Comparison of ENCODE assay signal across 26 mouse cellular contexts in genomic region chr8:92893870-92894269, GRCm38 (mm10). TPM values are rescaled to one million over a fixed set of nuclear protein-coding genes. Genes with fewer than 3 reads are reported as not detected.
DNase-seq lines count a peak whose midpoint lies in the region; ATAC-seq and TF ChIP-seq lines count a peak whose summit lies in the region.
"Had no signal": no experiment of that assay in that cellular context is flagged by ENCODE, and none has a peak within 500 bp of the region (broad histone marks: within the 10 kb centered on the region; RNA-seq: fewer than 3 reads in every experiment).

No protein-coding gene starts in this region.

- 45% methylated on average over 2 of the region's 2 CpGs for WGBS in embryonic facial prominence, embryonic 11.5 days
- 62% methylated on average over 2 of the region's 2 CpGs for WGBS in embryonic facial prominence, embryonic 10.5 days
- 44% methylated on average over 2 of the region's 2 CpGs for WGBS in embryonic facial prominence, embryonic 14.5 days
- 29% methylated on average over 2 of the region's 2 CpGs for WGBS in stomach, postnatal 0 days

- TF ChIP-seq CTCF in stomach, postnatal 0 days (IDR thresholded peaks at IDR 0.05; ENCODE audit: low read depth) = no peak

- ATAC-seq in embryonic facial prominence, embryonic 11.5 days (replicated peaks; ENCODE audit: insufficient number of reproducible peaks, low FRiP score, low TSS enrichment, low read depth) = no peak
- peak; percentile 47; the same call in 1 of the 2 replicates for ATAC-seq in embryonic facial prominence, embryonic 14.5 days (ENCODE audit: low read depth)
- peak; percentile 79 for ATAC-seq in stomach, postnatal 0 days (ENCODE audit: low FRiP score, low TSS enrichment)
- ATAC-seq: activated CD4-positive, CD25-positive, alpha-beta regulatory T cell, adult 4 months; CD4-positive, CD25-positive, alpha-beta regulatory T cell, adult 4 months; forebrain, embryonic 14.5 days; forebrain, embryonic 16.5 days; Patski had no signal

- no peaks in the 10 kb centered on the region for H3K9me3 ChIP-seq in embryonic facial prominence, embryonic 11.5 days (replicated peaks; ENCODE audit: control insufficient read depth, low read length)
- H3K9me3 ChIP-seq in embryonic facial prominence, embryonic 10.5 days = no peaks in the 10 kb centered on the region
- no peaks in the 10 kb centered on the region for H3K9me3 ChIP-seq in embryonic facial prominence, embryonic 14.5 days (ENCODE audit: control insufficient read depth, low read length)
- no peaks in the 10 kb centered on the region for H3K9me3 ChIP-seq in stomach, postnatal 0 days (ENCODE audit: control insufficient read depth, low read length)
- H3K9me3 ChIP-seq: embryonic facial prominence, embryonic 12.5 days; embryonic facial prominence, embryonic 15.5 days; forebrain, embryonic 10.5 days; forebrain, embryonic 12.5 days had no signal

- no peak overlapping the region for H3K9ac ChIP-seq in embryonic facial prominence, embryonic 11.5 days (replicated peaks; ENCODE audit: low read length)
- H3K9ac ChIP-seq in embryonic facial prominence, embryonic 14.5 days (ENCODE audit: low read depth, low read length) = no peak overlapping the region
- H3K9ac ChIP-seq in stomach, postnatal 0 days (ENCODE audit: low read length) = no peak overlapping the region
- H3K9ac ChIP-seq: embryonic facial prominence, embryonic 12.5 days; embryonic facial prominence, embryonic 15.5 days; forebrain, embryonic 12.5 days had no signal

- no peak overlapping the region for H3K4me3 ChIP-seq in embryonic facial prominence, embryonic 11.5 days (ENCODE audit: low read depth, low read length)
- H3K4me3 ChIP-seq in embryonic facial prominence, embryonic 10.5 days = no peak overlapping the region
- H3K4me3 ChIP-seq in embryonic facial prominence, embryonic 14.5 days (ENCODE audit: low read depth, low read length) = no peak overlapping the region
- H3K4me3 ChIP-seq in stomach, postnatal 0 days (ENCODE audit: low read depth, low read length) = no peak overlapping the region
- H3K4me3 ChIP-seq: embryonic facial prominence, embryonic 12.5 days; embryonic facial prominence, embryonic 15.5 days; erythroblast, embryonic 14.5 days; forebrain, embryonic 10.5 days; forebrain, embryonic 12.5 days had no signal

- no peak overlapping the region for H3K27ac ChIP-seq in embryonic facial prominence, embryonic 11.5 days (replicated peaks; ENCODE audit: low read depth, low read length)
- H3K27ac ChIP-seq in embryonic facial prominence, embryonic 10.5 days (replicated peaks) = no peak overlapping the region
- H3K27ac ChIP-seq in embryonic facial prominence, embryonic 14.5 days (replicated peaks; ENCODE audit: low read depth, low read length) = no peak overlapping the region
- H3K27ac ChIP-seq in stomach, postnatal 0 days (replicated peaks) = no peak overlapping the region
- H3K27ac ChIP-seq: embryonic facial prominence, embryonic 12.5 days; embryonic facial prominence, embryonic 15.5 days; forebrain, embryonic 10.5 days; forebrain, embryonic 12.5 days had no signal

- DNase-seq in embryonic facial prominence, embryonic 11.5 days (ENCODE audit: low spot score) = peak; percentile 11
- DNase-seq in embryonic facial prominence, embryonic 10.5 days (ENCODE audit: low spot score) = no peak
- DNase-seq in embryonic facial prominence, embryonic 14.5 days (ENCODE audit: low spot score) = no peak
- peak; percentile 22 for DNase-seq in stomach, postnatal 0 days (ENCODE audit: low spot score)
- no peak for DNase-seq in layer of hippocampus, postnatal 14 days (ENCODE audit: low spot score in 2 of 2)
- DNase-seq: adrenal gland, adult 8-10 months; adrenal gland, postnatal 14 days; adrenal gland, postnatal 36 days; B cell, adult 2 months; cerebellum, adult 11-12 months; cerebellum, adult 2 months; cerebellum, adult 9-10 months; cerebellum, postnatal 10 days; cerebellum, postnatal 25 days had no signal

- no peaks in the 10 kb centered on the region for H3K4me1 ChIP-seq in embryonic facial prominence, embryonic 11.5 days (ENCODE audit: control insufficient read depth, insufficient read depth, low read length)
- peaks cover 9% of the 10 kb centered on the region for H3K4me1 ChIP-seq in embryonic facial prominence, embryonic 10.5 days
- H3K4me1 ChIP-seq in embryonic facial prominence, embryonic 14.5 days (ENCODE audit: control insufficient read depth, insufficient read depth, low read length) = no peaks in the 10 kb centered on the region
- H3K4me1 ChIP-seq in stomach, postnatal 0 days (replicated peaks; ENCODE audit: control insufficient read depth, insufficient read depth) = no peaks in the 10 kb centered on the region
- H3K4me1 ChIP-seq: embryonic facial prominence, embryonic 12.5 days; embryonic facial prominence, embryonic 15.5 days; forebrain, embryonic 10.5 days; forebrain, embryonic 12.5 days had no signal

- no peak overlapping the region for H3K4me2 ChIP-seq in embryonic facial prominence, embryonic 11.5 days (ENCODE audit: low read depth, low read length)
- H3K4me2 ChIP-seq in embryonic facial prominence, embryonic 14.5 days (ENCODE audit: low read depth, low read length) = no peak overlapping the region
- H3K4me2 ChIP-seq in stomach, postnatal 0 days (replicated peaks; ENCODE audit: low read depth) = no peak overlapping the region
- H3K4me2 ChIP-seq: embryonic facial prominence, embryonic 12.5 days; embryonic facial prominence, embryonic 15.5 days; forebrain, embryonic 12.5 days had no signal

- no peak for TF ChIP-seq EP300 in stomach, postnatal 0 days (optimal IDR thresholded peaks at IDR 0.05)

- no peaks in the 10 kb centered on the region for H3K36me3 ChIP-seq in embryonic facial prominence, embryonic 11.5 days (replicated peaks; ENCODE audit: control insufficient read depth, insufficient read depth, low read depth, low read length)
- H3K36me3 ChIP-seq in embryonic facial prominence, embryonic 10.5 days (replicated peaks) = no peaks in the 10 kb centered on the region
- H3K36me3 ChIP-seq in embryonic facial prominence, embryonic 14.5 days (ENCODE audit: control insufficient read depth, insufficient read depth, low read length) = 0 out of 2 replicates have a peak, but pooled peaks cover 4% of the 10 kb centered on the region
- H3K36me3 ChIP-seq in stomach, postnatal 0 days (ENCODE audit: control insufficient read depth, insufficient read depth, low read length) = no peaks in the 10 kb centered on the region
- H3K36me3 ChIP-seq: embryonic facial prominence, embryonic 12.5 days; embryonic facial prominence, embryonic 15.5 days; forebrain, embryonic 10.5 days; forebrain, embryonic 12.5 days; G1E had no signal

- H3K27me3 ChIP-seq in embryonic facial prominence, embryonic 11.5 days (ENCODE audit: control insufficient read depth, insufficient read depth, low read length) = no peaks in the 10 kb centered on the region
- no peaks in the 10 kb centered on the region for H3K27me3 ChIP-seq in embryonic facial prominence, embryonic 10.5 days (replicated peaks; ENCODE audit: low read depth, poor library complexity, severe bottlenecking)
- no peaks in the 10 kb centered on the region for H3K27me3 ChIP-seq in embryonic facial prominence, embryonic 14.5 days (replicated peaks; ENCODE audit: control insufficient read depth, insufficient read depth, low read length)
- H3K27me3 ChIP-seq in stomach, postnatal 0 days (ENCODE audit: control insufficient read depth, insufficient read depth, low read length) = no peaks in the 10 kb centered on the region
- H3K27me3 ChIP-seq: CH12.LX; embryonic facial prominence, embryonic 12.5 days; embryonic facial prominence, embryonic 15.5 days; forebrain, embryonic 12.5 days; Patski had no signal

RNA-seq across cellular contexts. Expression of gene Capns2, which starts 7.3 kb away (rescaled TPM):
- polyA plus RNA-seq in embryonic facial prominence, embryonic 11.5 days (2014; fragmentation: Nextera tagmentation; extraction: Ambion mirVana) = 0.28 TPM in 1 of 2 replicates, not detected in the other
- polyA plus RNA-seq in embryonic facial prominence, embryonic 10.5 days (2016; fragmentation: Nextera tagmentation; extraction: Ambion mirVana) = 0.25 TPM in 1 of 2 replicates, not detected in the other
- polyA plus RNA-seq in embryonic facial prominence, embryonic 14.5 days (2014; fragmentation: Nextera tagmentation; extraction: Ambion mirVana) = 17.6 and 17.9 TPM in 2 replicates
- polyA plus RNA-seq in stomach, postnatal 0 days (2015; fragmentation: Nextera tagmentation; extraction: Ambion mirVana) = 48.8 and 52.8 TPM in 2 replicates
- total RNA-seq in layer of hippocampus, postnatal 14 days (2021) = 1 to 10 TPM; 1.1 to 1.4 TPM
- total RNA-seq: adrenal gland, postnatal 14 days; CH12.LX; G1E had no signal
- polyA plus RNA-seq: activated CD4-positive, CD25-positive, alpha-beta regulatory T cell, adult 4 months; CD4-positive, CD25-positive, alpha-beta regulatory T cell, adult 4 months; erythroblast, embryonic 14.5 days; forebrain, embryonic 14.5 days; forebrain, embryonic 16.5 days; G1E had no signal

RNA-seq across cellular contexts. Expression of gene Lpcat2, which starts 38.7 kb away (rescaled TPM):
- 4.7 and 4.8 TPM in 2 replicates for polyA plus RNA-seq in embryonic facial prominence, embryonic 11.5 days (2014; fragmentation: Nextera tagmentation; extraction: Ambion mirVana)
- 3.1 and 4.3 TPM in 2 replicates for polyA plus RNA-seq in embryonic facial prominence, embryonic 10.5 days (2016; fragmentation: Nextera tagmentation; extraction: Ambion mirVana)
- polyA plus RNA-seq in embryonic facial prominence, embryonic 14.5 days (2014; fragmentation: Nextera tagmentation; extraction: Ambion mirVana) = 10.2 and 14.1 TPM in 2 replicates
- 13.6 and 15.4 TPM in 2 replicates for polyA plus RNA-seq in stomach, postnatal 0 days (2015; fragmentation: Nextera tagmentation; extraction: Ambion mirVana)
- total RNA-seq in layer of hippocampus, postnatal 14 days (2021) = 10 to 100 TPM in 1 of 2 experiments, 1 to 10 TPM in 1; 8.6 to 12.2 TPM
- total RNA-seq: CH12.LX had no signal
- polyA plus RNA-seq: G1E had no signal

Comparison
In these comparisons a context has a peak if more than half of its experiments do, and no peak if none do; other contexts are left out.
1. DNase-seq: peak in embryonic facial prominence, embryonic 11.5 days (single experiment) and stomach, postnatal 0 days (single experiment); none in embryonic facial prominence, embryonic 10.5 days (single experiment), embryonic facial prominence, embryonic 14.5 days (single experiment) and layer of hippocampus, postnatal 14 days (0 of 2).
2. RNA of gene Capns2, which starts 7.3 kb away (polyA plus RNA-seq): 48.8 to 52.8 TPM in stomach, postnatal 0 days and 17.6 to 17.9 TPM in embryonic facial prominence, embryonic 14.5 days; 0.28 TPM in embryonic facial prominence, embryonic 11.5 days and 0.25 TPM in embryonic facial prominence, embryonic 10.5 days; every median in the first group is over 10 times any median in the second.